Mouse (Mus musculus) heart, embryonic 15.5 days (tissue): ENCODE results near the gene Glt8d1. TPM values are rescaled to one million over a fixed set of nuclear protein-coding genes. Genes with fewer than 3 reads are reported as not detected.

Experiments
- polyA plus RNA-seq: library from polyadenylated mRNA; unstranded; fragments of >200 nt; fragmentation: Nextera tagmentation; extraction: Ambion mirVana; gene quantifications from 2 replicates; pipeline ENCODE4 v1.2.1, GENCODE M21; 2015

The Glt8d1 gene
- polyA plus RNA-seq, 1 experiment from 2014 or later, result 45.2 TPM

Other genes starting within 250 kb of the Glt8d1 start
- gene Tmem110, start 175.8 kb upstream of the Glt8d1 start, polyA plus RNA-seq, result 12.7 and 14.2 TPM in 2 replicates
- gene Mustn1, start 122.2 kb upstream of the Glt8d1 start, polyA plus RNA-seq, result 3.9 and 4.3 TPM in 2 replicates
- gene Itih4, start 114.9 kb upstream of the Glt8d1 start, polyA plus RNA-seq, result 0.52 and 1.5 TPM in 2 replicates
- 1.6 and 3.5 TPM in 2 replicates for gene Itih3, start 77.6 kb upstream of the Glt8d1 start, polyA plus RNA-seq
- 0.05 and 0.22 TPM in 2 replicates for gene Itih1, start 58.1 kb upstream of the Glt8d1 start, polyA plus RNA-seq
- gene Nek4, start 50.0 kb upstream of the Glt8d1 start, polyA plus RNA-seq, result 5.4 and 7.3 TPM in 2 replicates
- 310 and 368 TPM in 2 replicates for gene Spcs1, start 272 bp downstream of the Glt8d1 start, polyA plus RNA-seq
- gene Pbrm1, start 17.7 kb downstream of the Glt8d1 start, polyA plus RNA-seq, result 91.4 and 101 TPM in 2 replicates
- 54.2 and 55.1 TPM in 2 replicates for gene Gnl3, start 17.8 kb downstream of the Glt8d1 start, polyA plus RNA-seq
- 75.6 and 94.1 TPM in 2 replicates for gene Smim4, start 127.6 kb downstream of the Glt8d1 start, polyA plus RNA-seq
- 278 and 339 TPM in 2 replicates for gene Nt5dc2, start 129.7 kb downstream of the Glt8d1 start, polyA plus RNA-seq
- 43.7 and 46.8 TPM in 2 replicates for gene Stab1, start 167.2 kb downstream of the Glt8d1 start, polyA plus RNA-seq
- gene Tnnc1, start 206.9 kb downstream of the Glt8d1 start, polyA plus RNA-seq, result 3,799 and 4,649 TPM in 2 replicates
- 287 and 381 TPM in 2 replicates for gene Nisch, start 215.5 kb downstream of the Glt8d1 start, polyA plus RNA-seq
- gene Sema3g, start 216.5 kb downstream of the Glt8d1 start, polyA plus RNA-seq, result 0.60 and 0.83 TPM in 2 replicates
- gene Phf7, start 249.9 kb downstream of the Glt8d1 start, polyA plus RNA-seq, result 7.9 and 8.3 TPM in 2 replicates